Mouse (Mus musculus) myocyte (in vitro differentiated cells): Measurements from ENCODE around the gene Olfr329-ps. TPM values are rescaled to one million over a fixed set of nuclear protein-coding genes. Genes with fewer than 3 reads are reported as not detected.
"Not testable (repeated sequence)": the region's sequence is repeated elsewhere in the genome, so short reads cannot be mapped to it uniquely, and the experiment has no call there.

Experiments
- H3K27me3 ChIP-seq: one replicate; pipeline ENCODE4 v1.6.1; 2011; ENCODE audit not compliant: control insufficient read depth, insufficient read depth, insufficient read length
- H3K36me3 ChIP-seq: one replicate; pipeline ENCODE4 v1.6.1; 2011; ENCODE audit not compliant: control insufficient read depth, insufficient read depth
- H3K4me2 ChIP-seq: one replicate; pipeline ENCODE4 v1.6.1; 2011; ENCODE audit warnings: low read depth, control low read depth
- H3K4me3 ChIP-seq: one replicate; pipeline ENCODE4 v1.5.1; 2011; ENCODE audit warnings: mild to moderate bottlenecking, control low read depth, moderate library complexity
- H3K79me2 ChIP-seq: one replicate; pipeline ENCODE4 v1.6.1; 2011; ENCODE audit not compliant: control insufficient read depth, insufficient read depth
- H3ac ChIP-seq: one replicate; pipeline ENCODE4 v1.6.1; 2011; ENCODE audit not compliant: control insufficient read depth, insufficient read length
- CEBPB ChIP-seq: IDR thresholded peaks from 2 replicates; pipeline ENCODE4 v1.6.1; 2011; ENCODE audit warnings: mild to moderate bottlenecking, moderate library complexity; ENCODE audit not compliant: poor library complexity, insufficient read depth, severe bottlenecking
- E2F4 ChIP-seq: IDR thresholded peaks from one replicate; pipeline ENCODE4 v1.6.1; 2011; ENCODE audit warnings: mild to moderate bottlenecking, control low read depth, moderate library complexity; ENCODE audit not compliant: insufficient read depth
- MAX ChIP-seq: IDR thresholded peaks from one replicate; pipeline ENCODE4 v1.6.1; 2011; ENCODE audit warnings: low read depth, mild to moderate bottlenecking, control low read depth
- MYOD1 ChIP-seq, 3 experiments: IDR thresholded peaks; one replicate each; pipeline ENCODE4 v1.6.1; 2011; ENCODE audit warnings: control low read depth in 2 of 3, low read depth in 2 of 3, mild to moderate bottlenecking in 2 of 3, moderate library complexity in 1 of 3; ENCODE audit not compliant: insufficient read length in 2 of 3, control insufficient read depth in 1 of 3
- MYOG ChIP-seq, 3 experiments: IDR thresholded peaks; one replicate each; pipeline ENCODE4 v1.6.1; 2011; ENCODE audit warnings: control low read depth in 2 of 3, low read depth in 2 of 3, mild to moderate bottlenecking in 2 of 3; ENCODE audit not compliant: insufficient read length in 2 of 3, control insufficient read depth in 1 of 3, insufficient read depth in 1 of 3
- POLR2A ChIP-seq: IDR thresholded peaks from one replicate; pipeline ENCODE4 v1.6.1; 2011; ENCODE audit warnings: low read depth, mild to moderate bottlenecking, control low read depth, moderate library complexity; ENCODE audit not compliant: insufficient read length
- POLR2AphosphoS2 ChIP-seq: IDR thresholded peaks from one replicate; pipeline ENCODE4 v1.6.1; 2011; ENCODE audit warnings: low read depth, control low read depth; ENCODE audit not compliant: insufficient read length
- REST ChIP-seq: IDR thresholded peaks from one replicate; pipeline ENCODE4 v1.6.1; 2011; ENCODE audit warnings: mild to moderate bottlenecking, control low read depth, moderate library complexity; ENCODE audit not compliant: insufficient read depth, insufficient read length
- SRF ChIP-seq: IDR thresholded peaks from one replicate; pipeline ENCODE4 v1.6.1; 2011; ENCODE audit warnings: low read depth; ENCODE audit not compliant: control insufficient read depth, insufficient read length
- TCF12 ChIP-seq: IDR thresholded peaks from one replicate; pipeline ENCODE4 v1.6.1; 2011; ENCODE audit warnings: mild to moderate bottlenecking, control low read depth; ENCODE audit not compliant: poor library complexity, insufficient read depth, severe bottlenecking
- TCF3 ChIP-seq: IDR thresholded peaks from one replicate; pipeline ENCODE4 v1.6.1; 2011; ENCODE audit warnings: low read depth, control low read depth; ENCODE audit not compliant: insufficient read length
- USF1 ChIP-seq: IDR thresholded peaks from one replicate; pipeline ENCODE4 v1.6.1; 2011; ENCODE audit warnings: low read depth, mild to moderate bottlenecking, control low read depth, moderate library complexity
- polyA plus RNA-seq: library from polyadenylated mRNA; unstranded; fragments of >200 nt; fragmentation: generic; extraction: Trizol; gene quantifications from one replicate; pipeline ENCODE4 v1.2.1, GENCODE M21; 2012; ENCODE audit warnings: missing spikeins

Gene Olfr329-ps
- polyA plus RNA-seq, 1 experiment, result not detected

DNA sequence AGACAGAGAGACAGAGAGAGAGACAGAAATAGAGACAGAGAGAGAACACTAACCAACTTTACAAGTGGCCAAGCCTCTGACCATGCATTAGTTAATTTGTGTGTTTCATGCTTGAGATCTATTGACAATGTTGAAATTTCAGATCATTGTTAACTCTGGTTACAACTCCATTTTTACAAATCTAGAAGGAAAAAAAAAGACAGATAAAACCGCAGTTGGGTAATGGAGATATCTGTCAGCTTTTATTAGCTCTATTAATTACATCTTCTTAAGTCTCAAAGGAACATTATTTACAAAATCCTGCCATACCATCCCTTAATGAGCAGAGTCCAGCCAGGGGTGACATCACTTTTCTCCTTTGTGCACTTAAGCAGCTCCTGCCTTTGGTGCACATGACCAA is 31.2 kb upstream of the Olfr329-ps start, which contains the start of gene Olfr325:
Gene Olfr325, plus strand, starts transcription at position 301 of the 400 bp plus-strand sequence.
- peaks cover 12% of the 10 kb centered on the region for H3K27me3 ChIP-seq
- TF ChIP-seq POLR2AphosphoS2 (no peak), MAX (no peak), MYOG (IDR thresholded peaks at IDR 0.05; ENCODE audit: control insufficient read depth in 1 of 3, insufficient read depth in 1 of 3, insufficient read length in 2 of 3, low read depth in 2 of 3) (no peak), TCF12 (no peak), CEBPB (no peak), REST (no peak), MYOD1 (IDR thresholded peaks at IDR 0.05; ENCODE audit: control insufficient read depth in 1 of 3, insufficient read length in 2 of 3, low read depth in 2 of 3) (no peak), USF1 (no peak), TCF3 (no peak), POLR2A (no peak), SRF (no peak)
- no peak within 1 kb of the TSS for H3K4me3 ChIP-seq
- no peaks in the 10 kb centered on the region for H3K36me3 ChIP-seq
- no peaks in the 10 kb centered on the region for H3K79me2 ChIP-seq
- H3K4me2 ChIP-seq, result no peak within 1 kb of the TSS
- H3ac ChIP-seq, result no peak within 1 kb of the TSS

DNA sequence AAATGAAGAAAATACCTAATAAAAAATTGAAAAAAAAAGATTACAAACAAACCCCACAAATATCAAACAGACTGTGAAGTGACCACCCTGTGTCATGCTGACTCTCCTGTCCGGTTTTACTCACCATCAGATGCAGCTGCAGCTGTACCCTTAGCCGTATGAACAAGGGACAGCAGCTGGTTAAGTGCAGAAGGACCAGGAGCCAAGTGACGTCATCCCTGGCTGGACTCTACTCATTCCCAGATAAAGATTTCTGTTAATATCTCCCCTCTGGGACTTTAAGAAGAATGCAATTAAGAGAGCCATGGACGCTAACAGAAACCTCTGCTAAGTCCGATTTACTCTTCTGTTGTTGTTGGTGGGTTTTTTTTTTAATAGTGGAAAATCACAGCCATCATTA is 24.2 kb upstream of the Olfr329-ps start, which contains the start of gene Olfr224:
Gene Olfr224, minus strand, starts transcription at position 149 of the 400 bp plus-strand sequence.
- Histone ChIP-seq H3K27me3 (no peaks in the 10 kb centered on the region), H3K4me2 (no peak within 1 kb of the TSS), H3ac (no peak within 1 kb of the TSS), H3K79me2 (no peaks in the 10 kb centered on the region), H3K4me3 (no peak within 1 kb of the TSS), H3K36me3 (no peaks in the 10 kb centered on the region)
- no peak for TF ChIP-seq POLR2A
- no peak for TF ChIP-seq MYOD1 (IDR thresholded peaks at IDR 0.05; ENCODE audit: control insufficient read depth in 1 of 3, insufficient read length in 2 of 3, low read depth in 2 of 3)
- no peak for TF ChIP-seq MYOG (IDR thresholded peaks at IDR 0.05; ENCODE audit: control insufficient read depth in 1 of 3, insufficient read depth in 1 of 3, insufficient read length in 2 of 3, low read depth in 2 of 3)
- TF ChIP-seq USF1, result no peak
- TF ChIP-seq E2F4, result no peak
- TF ChIP-seq TCF3, result no peak
- no peak for TF ChIP-seq CEBPB
- no peak for TF ChIP-seq SRF
- TF ChIP-seq MAX, result no peak
- TF ChIP-seq TCF12, result no peak

DNA sequence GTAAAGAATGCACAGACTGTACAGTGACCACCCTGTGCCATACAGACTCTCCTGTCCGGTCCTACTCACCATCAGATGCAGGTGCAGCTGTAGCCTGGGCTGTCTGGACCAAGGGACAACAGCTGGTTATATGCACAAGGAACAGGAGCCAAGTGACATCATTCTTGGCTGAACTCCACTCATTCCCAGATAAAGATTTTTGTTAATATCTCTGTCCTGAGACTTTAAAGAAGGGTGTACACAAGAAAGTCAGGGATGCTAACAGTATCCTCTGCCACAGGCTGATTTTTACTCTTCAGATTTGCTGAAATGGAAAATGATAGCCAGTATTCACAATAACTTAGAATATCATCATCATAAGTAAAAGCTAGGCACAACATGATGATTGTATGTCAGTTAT is 9.3 kb upstream of the Olfr329-ps start, which contains the start of gene Olfr328:
Gene Olfr328, minus strand, starts transcription at position 101 of the 400 bp plus-strand sequence.
- H3ac ChIP-seq, result no peak within 1 kb of the TSS
- no peak within 1 kb of the TSS for H3K4me2 ChIP-seq
- TF ChIP-seq SRF (no peak), USF1 (no peak), TCF3 (no peak), POLR2AphosphoS2 (no peak), MAX (no peak), MYOD1 (IDR thresholded peaks at IDR 0.05; ENCODE audit: control insufficient read depth in 1 of 3, insufficient read length in 2 of 3, low read depth in 2 of 3) (no peak), TCF12 (no peak), POLR2A (no peak), REST (no peak), CEBPB (no peak), E2F4 (no peak), MYOG (IDR thresholded peaks at IDR 0.05; ENCODE audit: control insufficient read depth in 1 of 3, insufficient read depth in 1 of 3, insufficient read length in 2 of 3, low read depth in 2 of 3) (no peak)
- no peak within 1 kb of the TSS for H3K4me3 ChIP-seq
- H3K79me2 ChIP-seq, result no peaks in the 10 kb centered on the region
- no peaks in the 10 kb centered on the region for H3K36me3 ChIP-seq
- no peaks in the 10 kb centered on the region for H3K27me3 ChIP-seq

DNA sequence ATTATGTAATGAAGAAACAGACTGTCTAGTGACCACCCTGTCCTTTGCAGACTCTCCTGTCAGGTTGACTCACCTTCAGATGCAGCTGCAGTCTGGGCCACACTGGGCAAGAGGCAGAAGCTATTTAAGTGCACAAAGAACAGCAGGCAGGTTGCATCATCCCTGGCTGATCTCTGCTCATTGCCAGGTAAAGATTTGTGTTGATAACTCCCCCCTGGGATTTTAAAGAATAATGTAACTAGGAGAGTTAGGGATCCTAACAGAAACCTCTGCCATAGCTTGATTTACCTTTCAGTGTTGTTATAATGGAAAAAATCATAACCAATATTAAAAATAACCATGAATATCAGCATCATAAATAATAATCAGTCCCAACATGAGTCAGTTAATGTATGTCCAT is 11.5 kb downstream of the Olfr329-ps start, which contains the start of gene Olfr330:
Gene Olfr330, minus strand, starts transcription at position 101 of the 400 bp plus-strand sequence.
- H3K4me2 ChIP-seq, H3K36me3 ChIP-seq, H3K79me2 ChIP-seq, H3K27me3 ChIP-seq, H3K4me3 ChIP-seq, H3ac ChIP-seq: not testable (repeated sequence)

DNA sequence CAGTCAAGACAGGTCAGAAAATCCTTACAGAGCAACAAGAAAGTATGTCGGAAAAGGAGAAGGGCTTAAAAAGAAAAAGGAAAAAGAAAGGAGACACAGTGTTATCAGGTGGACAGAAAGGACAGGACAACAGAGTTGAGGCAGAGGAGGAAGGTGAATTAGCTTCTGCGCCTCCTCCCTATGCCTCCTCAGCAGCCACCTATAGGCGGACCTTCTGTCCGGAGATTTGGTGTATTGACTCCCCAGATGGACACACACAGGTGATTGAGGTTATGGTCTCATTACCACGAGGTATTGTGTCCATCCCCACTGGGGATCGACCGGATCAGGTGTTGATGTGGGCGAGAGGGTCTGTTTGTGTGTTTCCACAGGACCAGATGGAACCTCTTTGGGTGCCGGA is 26.5 kb downstream of the Olfr329-ps start:
- H3K79me2 ChIP-seq, H3K4me2 ChIP-seq, H3K4me3 ChIP-seq, H3K27me3 ChIP-seq, H3ac ChIP-seq, H3K36me3 ChIP-seq: not testable (repeated sequence)

DNA sequence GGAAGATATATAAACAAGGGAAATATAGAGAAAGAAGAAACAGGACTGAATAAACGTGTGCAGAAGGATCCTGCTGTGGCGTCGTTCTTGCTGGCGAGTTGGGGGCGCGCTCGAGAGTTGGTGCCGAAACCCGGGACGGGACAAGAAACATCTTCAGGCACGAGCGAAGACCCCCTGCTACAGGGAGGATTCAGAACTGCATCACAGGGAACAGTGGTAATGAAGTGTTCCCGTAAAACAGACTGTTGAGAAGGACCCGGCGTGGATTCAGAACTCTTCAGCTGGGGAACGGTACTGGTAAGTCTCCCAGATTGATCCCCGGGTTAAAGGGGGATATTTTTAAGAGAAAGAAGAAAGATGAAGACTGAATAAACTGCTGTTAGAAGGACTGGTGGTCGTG is 27.3 kb downstream of the Olfr329-ps start:
- not testable (repeated sequence) for H3K36me3 ChIP-seq, H3K4me2 ChIP-seq, H3K4me3 ChIP-seq, H3K27me3 ChIP-seq, H3ac ChIP-seq, H3K79me2 ChIP-seq

DNA sequence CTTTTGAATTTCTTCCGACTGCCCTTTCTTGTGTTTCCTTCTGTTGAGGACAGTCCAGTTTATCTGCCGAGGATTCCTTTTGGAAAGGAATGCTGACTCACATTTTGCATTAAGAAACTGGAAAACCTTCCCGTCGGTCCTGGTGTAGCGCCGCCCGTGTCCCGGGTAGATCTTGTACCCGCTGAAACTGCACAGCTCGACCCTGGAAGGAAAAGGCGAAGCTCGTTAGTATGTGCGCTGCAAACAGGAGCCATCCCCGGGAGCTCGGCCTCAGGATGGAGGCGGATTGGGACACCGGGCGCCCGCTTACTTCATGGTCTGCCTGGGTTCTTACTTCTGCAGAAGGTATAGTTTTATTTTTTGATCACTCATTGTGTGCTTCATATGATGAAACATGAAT is 37.2 kb downstream of the Olfr329-ps start:
- not testable (repeated sequence) for H3K36me3 ChIP-seq, H3K27me3 ChIP-seq, H3K4me3 ChIP-seq, H3K79me2 ChIP-seq, H3K4me2 ChIP-seq, H3ac ChIP-seq

DNA sequence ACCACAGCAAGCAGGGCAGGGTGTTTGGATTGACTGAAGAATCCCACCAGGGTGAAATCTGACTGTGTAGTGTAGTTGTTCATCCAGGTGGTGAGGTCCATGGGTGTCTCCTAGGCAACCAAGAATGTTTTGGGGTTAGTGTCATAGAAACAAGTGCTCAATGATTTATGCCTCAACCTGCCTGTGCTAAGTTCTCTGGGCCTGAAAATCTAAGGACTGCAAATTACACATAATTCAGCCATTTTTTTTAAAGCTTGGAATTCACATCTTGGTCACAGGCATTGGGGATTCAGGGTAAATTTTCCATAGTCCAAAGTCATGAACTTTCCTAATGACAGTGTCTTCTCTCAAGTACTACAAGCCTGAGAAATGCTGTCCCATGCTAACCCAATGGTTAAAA is 43.8 kb downstream of the Olfr329-ps start, which contains the start of gene Olfr331:
Gene Olfr331, minus strand, starts transcription at position 101 of the 400 bp plus-strand sequence.
- not testable (repeated sequence) for H3K4me2 ChIP-seq, H3K27me3 ChIP-seq, H3K79me2 ChIP-seq, H3ac ChIP-seq, H3K4me3 ChIP-seq, H3K36me3 ChIP-seq
